Mouse (Mus musculus): ENCODE results near the gene Foxj3. TPM values are rescaled to one million over a fixed set of nuclear protein-coding genes. Genes with fewer than 3 reads are reported as not detected.
A peak's percentile ranks its signal among the peaks of the same experiment; 100 is the strongest.

The Foxj3 gene
- polyA plus RNA-seq, 1 experiment: 13.1 TPM

DNA sequence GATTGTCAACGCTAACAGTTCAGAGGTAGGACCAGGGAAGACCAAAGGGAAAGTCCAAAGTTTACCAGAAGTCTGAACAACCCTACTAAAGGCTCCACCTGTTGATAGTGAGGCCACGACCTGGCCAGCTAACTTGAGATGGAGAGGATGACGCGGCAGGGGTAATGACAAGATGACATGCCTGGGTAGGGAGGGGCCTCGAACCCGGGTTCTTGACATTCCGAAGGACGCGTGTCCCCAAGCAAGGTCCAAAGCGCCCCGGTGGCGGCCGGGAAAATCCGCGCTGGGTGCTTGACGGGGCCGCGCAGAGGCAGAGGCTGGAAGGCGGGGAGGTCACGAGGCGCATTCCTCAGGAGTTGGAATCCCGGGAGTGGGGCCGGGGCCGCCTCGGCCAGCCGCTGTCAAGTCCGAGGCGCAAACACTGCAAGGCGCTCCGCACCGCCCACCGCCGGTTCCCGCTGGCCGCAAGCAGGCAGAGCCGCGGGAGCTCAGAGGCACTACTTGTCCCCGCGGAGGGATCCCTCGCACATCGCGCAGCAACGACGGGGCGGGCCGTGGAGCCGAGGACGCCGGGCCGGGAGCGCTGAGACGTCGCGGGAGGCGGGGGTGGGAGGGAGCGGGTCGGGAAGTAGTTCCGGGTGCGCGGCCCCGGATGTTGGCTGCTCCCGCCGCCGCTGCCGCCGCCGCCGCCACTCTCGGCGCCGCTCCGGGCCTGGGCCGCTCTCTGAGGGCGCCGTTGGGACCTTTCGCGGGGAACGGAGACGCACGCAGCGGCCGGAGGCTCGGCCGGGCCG lies 2.4 kb downstream of the Foxj3 start, which contains the start of gene Frg2f1:
TSS of gene Frg2f1 (minus strand) at position 499 of the 794 bp plus-strand sequence.
- H3K79me2 ChIP-seq (ENCODE audit: control insufficient read depth, insufficient read depth): peaks cover 42% of the 10 kb centered on the region

GRCm38 (mm10) chr4:119539836-119540532 lies 3.2 kb downstream of the Foxj3 start:
- H3K27me3 ChIP-seq (ENCODE audit: control insufficient read depth, insufficient read depth, insufficient read length): no peaks in the 10 kb centered on the region
- H3K79me2 ChIP-seq (ENCODE audit: control insufficient read depth, insufficient read depth): peaks cover 50% of the 10 kb centered on the region
- peak overlapping the region; percentile 44 for H3K4me3 ChIP-seq
- H3K4me2 ChIP-seq (ENCODE audit: low read depth): peak overlapping the region; percentile 87
- TF ChIP-seq USF1 (IDR thresholded peaks at IDR 0.05; ENCODE audit: low read depth) (peak; percentile 81), POLR2A (IDR thresholded peaks at IDR 0.05; ENCODE audit: insufficient read length, low read depth) (peak; percentile 56), SRF (IDR thresholded peaks at IDR 0.05; ENCODE audit: control insufficient read depth, insufficient read length, low read depth) (no peak), MYOD1 (IDR thresholded peaks at IDR 0.05; ENCODE audit: control insufficient read depth in 1 of 3, insufficient read length in 2 of 3, low read depth in 2 of 3) (peak in 2 of 3 experiments; percentile 83 to 97), REST (IDR thresholded peaks at IDR 0.05; ENCODE audit: insufficient read depth, insufficient read length) (no peak), TCF12 (IDR thresholded peaks at IDR 0.05; ENCODE audit: insufficient read depth, poor library complexity, severe bottlenecking) (no peak), TCF3 (IDR thresholded peaks at IDR 0.05; ENCODE audit: insufficient read length, low read depth) (no peak), POLR2AphosphoS2 (IDR thresholded peaks at IDR 0.05; ENCODE audit: insufficient read length, low read depth) (peak; percentile 56), MAX (IDR thresholded peaks at IDR 0.05; ENCODE audit: low read depth) (peak; percentile 80)
- no peaks in the 10 kb centered on the region for H3K36me3 ChIP-seq (ENCODE audit: control insufficient read depth, insufficient read depth)
- H3ac ChIP-seq (ENCODE audit: control insufficient read depth, insufficient read length): peak overlapping the region; percentile 99

More for the DNA sequence above, 2.4 kb downstream of the Foxj3 start, which contains the start of gene Frg2f1:
- Histone ChIP-seq H3K4me3 (peak within 1 kb of the TSS; percentile 44), H3ac (ENCODE audit: control insufficient read depth, insufficient read length) (peak within 1 kb of the TSS; percentile 99), H3K4me2 (ENCODE audit: low read depth) (peak within 1 kb of the TSS; percentile 99), H3K36me3 (ENCODE audit: control insufficient read depth, insufficient read depth) (no peaks in the 10 kb centered on the region), H3K27me3 (ENCODE audit: control insufficient read depth, insufficient read depth, insufficient read length) (no peaks in the 10 kb centered on the region)
- peak in 2 of 3 experiments; percentile 27 to 84 for TF ChIP-seq MYOG (IDR thresholded peaks at IDR 0.05; ENCODE audit: control insufficient read depth in 1 of 3, insufficient read depth in 1 of 3, insufficient read length in 2 of 3, low read depth in 2 of 3)
- TF ChIP-seq MAX (IDR thresholded peaks at IDR 0.05; ENCODE audit: low read depth): no peak
- TF ChIP-seq USF1 (IDR thresholded peaks at IDR 0.05; ENCODE audit: low read depth): no peak
- TF ChIP-seq SRF (IDR thresholded peaks at IDR 0.05; ENCODE audit: control insufficient read depth, insufficient read length, low read depth): no peak
- TF ChIP-seq POLR2AphosphoS2 (IDR thresholded peaks at IDR 0.05; ENCODE audit: insufficient read length, low read depth): no peak
- TF ChIP-seq TCF3 (IDR thresholded peaks at IDR 0.05; ENCODE audit: insufficient read length, low read depth): peak; percentile 4
- TF ChIP-seq TCF12 (IDR thresholded peaks at IDR 0.05; ENCODE audit: insufficient read depth, poor library complexity, severe bottlenecking): no peak
- TF ChIP-seq CEBPB (IDR thresholded peaks at IDR 0.05; ENCODE audit: insufficient read depth, poor library complexity, severe bottlenecking): no peak
- TF ChIP-seq POLR2A (IDR thresholded peaks at IDR 0.05; ENCODE audit: insufficient read length, low read depth): peak; percentile 67
- peak; percentile 4 for TF ChIP-seq E2F4 (IDR thresholded peaks at IDR 0.05; ENCODE audit: insufficient read depth)
- TF ChIP-seq REST (IDR thresholded peaks at IDR 0.05; ENCODE audit: insufficient read depth, insufficient read length): no peak
- peak in 1 of 3 experiments; percentile 60 for TF ChIP-seq MYOD1 (IDR thresholded peaks at IDR 0.05; ENCODE audit: control insufficient read depth in 1 of 3, insufficient read length in 2 of 3, low read depth in 2 of 3)

- Histone ChIP-seq H3K4me2 (ENCODE audit: low read depth) (peak overlapping the region; percentile 87), H3K4me3 (peak overlapping the region; percentile 44), H3K79me2 (ENCODE audit: control insufficient read depth, insufficient read depth) (peaks cover 55% of the 10 kb centered on the region), H3K27me3 (ENCODE audit: control insufficient read depth, insufficient read depth, insufficient read length) (no peaks in the 10 kb centered on the region), H3ac (ENCODE audit: control insufficient read depth, insufficient read length) (peak overlapping the region; percentile 99), H3K36me3 (ENCODE audit: control insufficient read depth, insufficient read depth) (no peaks in the 10 kb centered on the region)
- no peak for TF ChIP-seq SRF (IDR thresholded peaks at IDR 0.05; ENCODE audit: control insufficient read depth, insufficient read length, low read depth)
- no peak for TF ChIP-seq TCF3 (IDR thresholded peaks at IDR 0.05; ENCODE audit: insufficient read length, low read depth)
- no peak for TF ChIP-seq E2F4 (IDR thresholded peaks at IDR 0.05; ENCODE audit: insufficient read depth)
- TF ChIP-seq POLR2AphosphoS2 (IDR thresholded peaks at IDR 0.05; ENCODE audit: insufficient read length, low read depth): no peak
- TF ChIP-seq POLR2A (IDR thresholded peaks at IDR 0.05; ENCODE audit: insufficient read length, low read depth): no peak
- TF ChIP-seq TCF12 (IDR thresholded peaks at IDR 0.05; ENCODE audit: insufficient read depth, poor library complexity, severe bottlenecking): no peak
- no peak for TF ChIP-seq REST (IDR thresholded peaks at IDR 0.05; ENCODE audit: insufficient read depth, insufficient read length)
- no peak for TF ChIP-seq USF1 (IDR thresholded peaks at IDR 0.05; ENCODE audit: low read depth)
- TF ChIP-seq MAX (IDR thresholded peaks at IDR 0.05; ENCODE audit: low read depth): no peak
- TF ChIP-seq MYOG (IDR thresholded peaks at IDR 0.05; ENCODE audit: control insufficient read depth in 1 of 3, insufficient read depth in 1 of 3, insufficient read length in 2 of 3, low read depth in 2 of 3): no peak
- TF ChIP-seq CEBPB (IDR thresholded peaks at IDR 0.05; ENCODE audit: insufficient read depth, poor library complexity, severe bottlenecking): no peak
- no peak for TF ChIP-seq MYOD1 (IDR thresholded peaks at IDR 0.05; ENCODE audit: control insufficient read depth in 1 of 3, insufficient read length in 2 of 3, low read depth in 2 of 3)
Measured at GRCm38 (mm10) chr4:119540533-119540890, 3.7 kb downstream of the Foxj3 start.

DNA sequence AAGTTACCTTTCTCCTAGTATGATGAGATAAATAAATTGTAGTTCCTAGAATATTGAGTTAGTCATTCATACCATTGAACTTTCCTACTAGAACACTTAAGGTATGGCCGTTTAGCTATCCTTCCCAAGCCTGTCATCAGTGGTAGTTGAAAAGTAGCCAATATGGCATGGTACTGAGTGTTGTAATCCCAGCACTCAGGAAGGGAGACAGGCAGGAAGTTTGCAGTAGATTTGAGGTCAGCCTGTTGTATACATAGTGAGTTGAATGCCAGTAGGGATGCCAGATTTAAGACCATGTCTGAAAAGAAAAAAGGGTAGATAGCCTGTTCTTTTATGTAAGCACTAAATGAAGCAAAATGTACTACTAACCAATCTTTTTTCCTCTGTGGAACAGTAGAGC lies 14.1 kb downstream of the Foxj3 start:
- no peak overlapping the region for H3K4me3 ChIP-seq
- H3K4me2 ChIP-seq (ENCODE audit: low read depth): no peak overlapping the region
- H3K79me2 ChIP-seq (ENCODE audit: control insufficient read depth, insufficient read depth): peaks cover 98% of the 10 kb centered on the region
- no peaks in the 10 kb centered on the region for H3K36me3 ChIP-seq (ENCODE audit: control insufficient read depth, insufficient read depth)
- H3K27me3 ChIP-seq (ENCODE audit: control insufficient read depth, insufficient read depth, insufficient read length): no peaks in the 10 kb centered on the region
- no peak for TF ChIP-seq MAX (IDR thresholded peaks at IDR 0.05; ENCODE audit: low read depth)
- no peak for TF ChIP-seq POLR2AphosphoS2 (IDR thresholded peaks at IDR 0.05; ENCODE audit: insufficient read length, low read depth)
- TF ChIP-seq REST (IDR thresholded peaks at IDR 0.05; ENCODE audit: insufficient read depth, insufficient read length): no peak
- no peak for TF ChIP-seq MYOD1 (IDR thresholded peaks at IDR 0.05; ENCODE audit: control insufficient read depth in 1 of 3, insufficient read length in 2 of 3, low read depth in 2 of 3)
- no peak for TF ChIP-seq MYOG (IDR thresholded peaks at IDR 0.05; ENCODE audit: control insufficient read depth in 1 of 3, insufficient read depth in 1 of 3, insufficient read length in 2 of 3, low read depth in 2 of 3)
- H3ac ChIP-seq (ENCODE audit: control insufficient read depth, insufficient read length): no peak overlapping the region
